Mouse (Mus musculus) cerebellum, adult 18-20 months (tissue): ENCODE measurements around the gene Tlr12.
"Not testable (repeated sequence)": the region's sequence is repeated elsewhere in the genome, so short reads cannot be mapped to it uniquely, and the experiment has no call there.

ENCODE experiments used
- DNase-seq, 2 experiments: peaks; one replicate each; pipeline ENCODE4 v3.0.0; 2021

The Tlr12 gene

DNA sequence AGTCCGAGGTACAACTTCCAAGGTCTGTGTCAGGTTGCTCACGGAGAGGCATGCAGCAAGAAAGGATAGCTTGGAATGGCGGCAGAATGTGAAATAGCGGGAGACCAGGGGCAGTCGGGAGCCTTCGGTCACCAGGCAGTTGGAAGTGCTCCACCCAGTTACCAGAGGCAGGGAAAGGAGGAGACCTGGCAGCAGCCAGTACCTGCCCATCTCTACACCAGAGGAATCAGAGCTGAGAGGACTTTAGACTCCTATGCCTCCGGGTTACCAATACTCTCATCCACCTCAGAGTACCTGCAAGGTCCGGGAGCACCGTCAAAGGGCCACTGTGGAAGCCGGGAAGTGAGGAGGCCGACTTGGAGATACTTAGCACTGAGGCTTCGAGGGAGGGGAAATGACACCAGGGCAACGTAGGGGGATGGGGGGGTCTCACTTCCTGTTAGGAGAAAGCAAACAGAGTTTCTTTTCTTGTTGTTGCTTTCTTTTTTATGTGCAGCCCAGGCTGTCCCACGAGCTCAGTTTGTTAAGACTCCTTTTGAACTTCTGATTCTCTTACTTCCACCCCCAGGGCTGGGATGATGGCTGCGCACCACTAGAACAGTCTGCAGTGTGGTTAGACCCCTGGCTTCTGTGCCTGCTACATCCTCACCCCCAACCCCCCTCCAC, at the start of gene Tlr12:
Gene Tlr12, minus strand, starts transcription at position 374 of the 666 bp plus-strand sequence.
- no peak for DNase-seq

DNA sequence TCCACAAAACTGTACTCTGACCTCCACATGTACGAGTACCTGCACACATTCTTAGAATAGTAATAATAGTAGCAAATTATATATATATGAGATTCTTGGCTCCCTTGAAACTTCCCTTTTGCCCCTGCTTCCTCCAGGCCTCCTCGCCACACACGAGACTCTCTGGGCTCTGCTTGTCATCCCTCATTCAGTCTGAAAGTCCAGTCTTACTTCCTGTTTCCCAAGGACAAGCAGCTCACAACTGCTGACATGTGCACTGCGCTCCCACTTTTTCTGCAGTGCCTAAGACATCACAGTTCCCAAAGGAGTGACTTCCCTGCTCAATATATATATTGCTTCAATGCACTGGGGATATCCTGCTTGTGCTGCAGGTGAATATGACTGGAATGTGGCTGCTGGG, 48.8 kb upstream of the Tlr12 start:
- DNase-seq: not testable (repeated sequence)

DNA sequence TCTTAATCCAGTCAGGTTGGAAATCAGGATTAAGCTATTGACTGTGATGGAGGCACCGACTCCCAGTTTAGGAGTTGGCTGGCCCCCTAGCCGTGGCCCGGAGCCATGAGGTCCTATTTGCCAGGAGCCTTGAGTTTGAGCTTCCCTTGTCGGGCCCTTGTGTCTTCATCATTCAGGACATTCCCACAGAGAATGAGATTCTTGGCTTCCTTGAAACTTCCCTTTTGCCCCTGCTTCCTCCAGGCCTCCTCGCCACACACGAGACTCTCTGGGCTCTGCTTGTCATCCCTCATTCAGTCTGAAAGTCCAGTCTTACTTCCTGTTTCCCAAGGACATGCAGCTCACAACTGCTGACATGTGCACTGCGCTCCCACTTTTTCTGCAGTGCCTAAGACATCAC, 47.9 kb upstream of the Tlr12 start:
- peak; percentile 43 to 50 for DNase-seq

DNA sequence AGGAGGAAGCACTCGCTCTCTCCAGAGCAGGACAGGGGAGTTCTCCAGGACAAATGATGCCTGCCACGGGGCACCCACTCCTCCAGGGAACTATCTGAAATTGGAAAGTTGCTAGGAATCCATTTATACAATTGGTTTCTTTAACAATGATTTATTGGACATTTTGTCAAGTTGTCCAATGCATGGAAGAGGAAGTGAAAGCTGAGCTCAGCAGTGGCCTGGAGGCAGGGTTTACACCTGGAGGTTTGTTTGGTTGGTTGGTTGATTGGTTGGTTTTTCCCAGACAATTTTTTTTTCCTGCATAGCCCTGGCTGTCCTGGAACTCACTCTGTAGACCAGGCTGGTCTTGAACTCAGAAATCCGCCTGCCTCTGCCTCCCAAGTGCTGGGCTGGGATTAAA, 45.6 kb upstream of the Tlr12 start:
- no peak for DNase-seq

DNA sequence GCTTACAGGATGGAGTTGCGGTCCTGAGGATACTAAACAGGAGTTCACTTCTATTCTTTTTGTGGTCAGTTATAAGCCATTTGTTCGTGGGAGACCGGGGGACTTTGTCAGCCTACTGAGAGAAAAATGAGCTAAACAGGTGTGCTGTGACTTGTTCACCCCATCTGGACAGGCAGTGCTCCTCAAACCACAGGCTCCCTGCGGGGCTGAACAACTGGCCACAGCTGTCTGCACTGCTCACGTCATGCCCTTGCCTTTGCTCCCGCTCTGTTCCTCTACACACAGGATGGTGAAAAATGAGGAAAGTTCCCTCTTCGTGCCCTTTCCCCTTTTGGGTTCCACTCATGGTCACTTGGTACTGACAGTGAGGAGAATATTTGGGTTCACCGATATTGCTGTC, 42.6 kb upstream of the Tlr12 start:
- DNase-seq: no peak

DNA sequence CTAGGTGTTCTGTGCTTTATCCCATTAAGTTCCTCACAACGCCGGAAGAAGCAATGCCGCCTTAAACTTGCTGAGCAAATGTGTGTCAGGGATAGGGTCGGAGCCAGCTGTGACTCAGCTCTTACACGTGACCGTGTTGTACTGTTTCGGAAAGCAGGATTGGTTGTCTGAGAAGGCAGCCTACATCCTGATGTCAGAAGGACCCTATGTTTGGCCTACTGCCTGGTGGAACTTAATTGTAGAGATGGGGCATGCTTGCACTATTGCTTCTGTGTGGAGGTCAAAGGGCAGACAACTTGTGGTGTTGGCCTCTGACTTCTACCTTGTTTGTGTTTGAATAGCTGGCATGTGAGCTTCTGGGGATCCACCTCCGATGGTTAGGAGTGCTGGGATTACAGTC, 41.8 kb upstream of the Tlr12 start:
- no peak for DNase-seq

DNA sequence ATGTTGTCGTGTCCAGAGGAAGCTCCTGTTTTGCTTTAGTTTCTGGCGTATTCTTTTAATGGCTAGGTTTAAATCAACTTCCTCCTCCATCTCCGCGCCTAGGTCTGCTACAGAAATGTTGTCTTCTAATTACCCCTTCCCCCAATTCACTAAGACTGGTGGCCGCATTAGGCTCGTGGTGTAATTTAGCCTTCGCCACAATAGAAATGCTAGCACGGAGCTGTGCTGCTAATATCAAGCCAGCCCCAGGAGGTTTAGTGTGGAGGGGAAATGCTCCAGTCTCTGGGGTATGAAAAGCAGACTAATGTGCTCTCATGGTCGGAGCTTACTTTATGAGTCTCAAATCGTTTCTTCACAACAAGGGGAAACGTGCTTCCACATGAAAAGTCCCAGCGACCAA, 37.0 kb upstream of the Tlr12 start:
- DNase-seq: peak in 1 of 2 experiments; percentile 20

DNA sequence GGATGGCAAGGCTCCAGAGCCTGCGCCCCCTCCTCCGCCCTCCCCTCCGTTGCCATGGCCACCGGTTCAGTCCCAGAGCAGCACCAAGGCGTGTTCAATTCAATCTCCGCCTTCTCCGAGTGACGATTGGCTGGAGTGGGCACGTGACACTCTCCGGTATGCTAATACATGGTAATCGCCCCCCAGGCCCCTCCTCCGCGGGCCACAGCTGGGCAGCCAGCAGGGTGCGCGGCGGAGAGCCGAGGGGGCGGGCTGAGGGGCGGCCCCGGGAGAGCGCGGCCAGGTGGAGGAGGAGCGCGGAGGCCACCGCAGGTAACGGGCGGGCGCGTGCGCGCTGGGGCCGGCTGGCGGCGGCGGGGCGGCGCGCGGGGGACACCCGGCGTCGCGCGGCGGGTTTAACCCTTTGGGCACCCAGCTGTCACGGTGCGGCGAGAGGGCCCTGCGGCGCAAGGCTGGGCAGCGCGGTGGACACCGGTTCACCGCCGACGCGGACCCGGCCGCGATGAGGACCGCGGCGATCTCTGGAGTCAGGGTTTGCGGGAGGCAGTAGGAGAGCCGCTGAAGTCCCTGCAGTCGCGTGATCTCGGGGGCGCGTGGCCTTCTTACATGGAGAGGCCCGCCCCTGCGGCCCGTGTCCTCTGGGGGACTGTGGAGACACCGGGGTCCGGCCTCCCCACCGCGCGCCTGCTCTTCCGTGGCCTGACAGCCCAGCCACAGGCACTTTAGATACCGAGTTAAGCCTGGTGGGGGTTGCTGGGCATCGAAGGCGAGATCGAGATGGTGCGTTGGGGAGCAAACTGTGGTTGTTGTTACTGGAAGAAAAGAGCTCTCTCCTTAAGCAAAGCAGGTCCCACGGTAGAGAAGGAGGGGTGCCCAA, 36.3 kb upstream of the Tlr12 start, which contains the start of gene Phc2:
Gene Phc2, plus strand, starts transcription at position 198 of the 877 bp plus-strand sequence.
- peak; percentile 95 to 98 for DNase-seq

DNA sequence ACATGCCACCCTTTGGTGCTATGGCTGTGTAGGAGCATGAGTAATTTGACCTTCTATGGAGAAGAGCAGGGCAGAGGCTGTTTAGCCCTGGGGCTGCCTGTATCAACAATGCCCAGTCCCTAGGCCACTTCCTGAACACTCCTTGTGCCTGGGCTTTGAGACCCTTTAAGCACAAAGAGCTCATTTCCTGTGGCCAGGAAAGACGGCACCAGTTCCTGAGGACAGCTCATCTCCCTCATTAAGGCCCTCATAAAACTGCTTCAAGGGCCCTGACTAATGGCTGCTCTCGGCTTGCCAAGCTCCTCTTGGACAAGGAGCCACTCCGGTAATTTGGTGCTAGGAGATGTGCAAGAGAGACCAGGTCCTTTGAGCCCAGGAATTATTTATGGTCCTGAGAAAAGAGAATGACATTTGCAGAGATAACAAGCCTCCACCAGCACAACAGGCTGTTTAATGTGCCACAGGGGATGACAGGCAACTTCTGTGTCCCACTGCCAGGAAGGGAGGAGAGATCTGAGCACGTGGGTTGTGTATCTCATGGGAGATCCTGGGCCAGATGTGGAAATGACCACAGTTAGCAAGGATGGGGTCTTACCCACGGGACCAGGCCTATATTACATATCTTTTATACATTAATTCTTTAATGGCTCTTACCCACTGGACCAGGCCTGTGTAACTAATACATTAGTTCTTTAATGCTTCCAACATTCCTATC, 34.3 kb upstream of the Tlr12 start:
- no peak for DNase-seq

DNA sequence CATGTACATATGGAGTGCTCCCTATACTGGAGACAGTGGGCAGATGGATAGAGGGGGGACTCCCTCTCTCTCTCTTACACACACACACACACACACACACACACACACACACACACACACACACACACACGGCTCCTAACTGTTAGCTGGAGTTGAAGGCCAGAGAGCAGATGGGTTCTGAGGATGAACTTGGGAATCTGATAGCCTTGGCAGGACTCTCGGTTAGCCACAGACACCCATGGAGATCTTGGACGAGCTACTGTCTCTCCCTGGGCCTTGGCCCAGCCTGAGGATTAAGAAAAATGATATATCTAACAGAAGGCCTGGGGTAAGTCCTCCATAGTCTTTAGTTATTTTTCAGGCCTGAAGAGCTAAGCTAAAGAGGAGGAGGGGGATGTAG, 33.1 kb upstream of the Tlr12 start:
- DNase-seq: peak; percentile 80 to 84

DNA sequence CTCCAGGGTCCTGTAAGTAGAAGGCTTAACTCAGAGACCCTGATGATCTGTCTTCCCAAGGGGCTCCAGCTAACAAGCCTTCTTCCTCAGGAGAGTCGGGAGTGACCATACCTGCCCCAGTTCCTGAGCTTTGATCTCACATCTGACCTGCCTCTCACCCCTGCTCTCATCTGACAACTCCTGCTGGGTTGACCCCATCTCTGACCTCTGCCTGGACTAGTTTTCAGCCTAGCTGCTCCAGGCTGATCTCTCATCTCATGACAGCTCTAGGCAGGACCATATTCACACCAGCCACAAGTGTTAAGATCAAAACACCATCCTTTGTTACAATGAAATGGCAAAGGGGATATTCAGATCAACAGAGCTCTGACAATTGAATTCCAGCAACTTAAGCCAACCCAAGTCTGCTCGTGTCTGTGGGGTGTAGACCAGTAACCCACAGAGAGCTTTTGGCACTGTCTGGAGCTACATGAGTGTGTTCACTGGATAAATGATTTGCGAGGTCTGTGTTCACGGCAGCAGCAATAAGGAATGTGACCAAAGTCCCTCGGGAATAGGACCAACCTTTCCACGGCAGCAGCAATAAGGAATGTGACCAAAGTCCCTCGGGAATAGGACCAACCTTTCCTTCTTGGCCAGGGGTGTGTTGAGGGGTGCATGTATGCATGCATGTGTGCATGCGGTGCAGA, 30.3 kb upstream of the Tlr12 start:
- DNase-seq: no peak

DNA sequence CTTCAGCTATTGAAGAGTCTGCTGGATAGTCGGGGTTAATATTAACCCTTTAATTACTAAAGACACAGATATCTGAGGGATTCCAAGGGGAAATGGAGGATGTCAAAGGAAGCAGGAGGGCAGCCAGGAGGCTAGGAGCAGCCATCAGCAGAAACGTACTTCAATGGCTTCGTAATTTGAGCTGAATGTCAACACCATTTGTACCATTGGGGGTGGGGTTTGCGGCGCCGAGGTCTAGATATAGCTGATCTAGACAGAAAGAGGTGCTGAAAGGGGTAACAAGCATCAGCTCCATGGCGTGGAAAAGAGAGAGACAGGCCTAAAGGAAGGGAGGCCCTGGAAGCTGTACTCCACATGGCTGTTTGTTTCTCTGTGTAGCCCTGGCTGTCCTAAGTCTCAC, 28.3 kb upstream of the Tlr12 start:
- DNase-seq: no peak

DNA sequence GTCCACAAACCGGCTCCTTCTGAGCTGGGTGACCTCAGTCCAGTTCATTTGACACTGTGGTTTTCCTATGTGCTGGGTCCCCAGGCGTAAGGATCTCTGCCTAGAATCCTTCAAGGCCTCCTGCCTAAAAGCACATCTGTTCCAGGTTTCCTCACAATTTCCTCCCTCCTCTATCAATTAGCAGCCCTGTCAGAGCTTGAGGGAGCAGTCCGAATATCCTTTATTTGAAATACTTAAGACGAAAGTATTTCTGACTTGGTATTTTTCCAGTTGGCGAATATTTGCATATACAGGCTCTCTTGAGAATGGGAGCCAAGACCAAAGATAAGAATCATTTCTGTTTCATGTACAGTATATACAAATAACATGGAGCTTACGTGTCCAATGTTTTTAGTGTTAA, 27.5 kb upstream of the Tlr12 start:
- no peak for DNase-seq

DNA sequence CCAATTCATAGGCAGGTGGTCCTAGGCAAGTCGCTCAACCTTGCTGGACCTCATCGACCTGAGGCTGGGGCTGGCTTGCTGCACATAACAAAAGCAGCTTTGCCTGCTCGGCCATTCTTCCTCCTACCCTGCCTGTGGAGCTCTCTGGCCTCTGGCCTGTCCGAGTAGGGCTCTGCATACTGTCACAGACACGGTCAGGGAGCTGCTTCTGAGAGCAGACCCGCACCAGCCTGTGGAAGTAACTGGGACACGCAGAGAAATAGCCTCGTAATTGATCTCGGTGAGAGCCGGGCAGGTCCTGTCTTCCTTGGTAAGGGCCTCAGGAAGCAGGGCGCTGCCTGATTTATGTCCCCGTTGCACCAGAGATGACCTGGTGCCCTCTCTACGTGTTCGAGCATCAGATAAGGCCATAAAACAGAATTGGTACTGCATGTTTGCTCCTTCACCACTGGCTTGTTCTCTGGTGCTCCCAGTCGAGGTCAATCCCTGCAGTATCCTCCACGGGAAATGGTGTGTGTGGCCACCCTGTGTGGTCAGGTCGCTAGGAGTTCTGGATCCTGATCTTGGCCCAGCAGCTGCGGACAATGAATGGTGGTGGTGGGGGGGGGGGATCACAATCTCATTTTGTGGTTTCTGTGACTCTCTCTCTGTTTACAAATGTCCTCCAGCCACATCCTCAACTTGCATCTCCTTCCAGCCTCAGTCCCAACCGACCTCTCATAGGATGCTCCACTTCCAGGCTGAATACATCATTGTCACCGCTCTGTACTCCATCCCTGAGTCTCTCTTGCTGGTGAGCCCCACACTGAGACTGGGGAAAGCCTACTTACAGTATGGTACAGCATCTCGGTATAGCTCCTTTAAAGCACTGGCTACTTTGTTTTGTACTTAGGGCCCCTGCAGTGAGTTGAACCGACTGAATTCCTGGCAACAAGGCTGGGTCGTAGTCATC, 23.6 kb upstream of the Tlr12 start:
- DNase-seq: no peak

DNA sequence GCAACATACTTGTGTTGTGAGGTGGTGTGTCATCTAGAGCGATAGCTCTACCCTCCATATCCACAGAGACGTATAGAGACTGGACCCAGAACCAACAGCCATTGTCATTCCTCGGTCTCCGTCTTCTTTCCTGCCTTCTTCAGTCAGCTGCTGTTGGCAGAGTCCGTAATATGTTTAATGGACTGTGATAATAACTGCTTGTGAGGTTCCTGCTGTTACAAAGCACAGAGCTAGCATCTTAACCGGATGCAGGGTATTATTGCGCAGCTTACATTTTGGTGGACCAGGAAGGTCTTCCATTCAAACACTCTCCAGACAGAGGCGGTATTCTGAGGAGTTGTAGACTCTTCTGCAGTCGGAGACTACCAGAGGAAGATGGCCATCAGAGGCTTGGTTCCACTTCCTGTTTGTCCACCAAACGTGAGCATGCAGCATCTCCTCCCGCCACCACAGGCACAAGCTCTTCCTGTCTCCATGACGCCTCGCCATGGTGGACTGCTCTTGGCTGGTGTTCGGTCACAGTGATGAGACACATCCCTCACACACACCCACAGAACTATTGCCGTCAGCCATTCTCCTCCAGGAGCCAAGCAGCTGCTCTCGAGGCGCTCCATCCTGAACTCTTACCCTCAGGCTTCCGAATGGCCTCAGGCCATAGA, 20.0 kb upstream of the Tlr12 start:
- DNase-seq: no peak

DNA sequence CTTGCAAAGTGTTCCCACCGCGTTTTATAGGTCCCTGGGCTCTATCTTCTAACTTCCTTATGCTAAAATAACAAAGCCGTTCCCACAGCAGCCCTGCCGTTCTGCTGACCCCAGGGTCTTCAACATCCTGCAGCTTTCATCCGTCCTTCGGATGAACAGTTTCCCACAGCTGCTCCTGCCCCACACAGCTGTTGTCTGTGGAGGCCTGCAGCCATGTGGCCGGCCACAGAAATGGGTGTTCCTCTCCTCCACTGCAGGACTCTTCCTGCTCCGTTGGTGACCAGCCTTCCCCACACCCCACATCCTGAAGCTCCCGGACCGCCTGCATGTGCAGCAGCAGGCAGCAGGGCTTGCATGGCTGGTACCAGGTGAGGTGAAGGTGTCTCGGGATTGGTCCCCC, 18.8 kb upstream of the Tlr12 start:
- no peak for DNase-seq

DNA sequence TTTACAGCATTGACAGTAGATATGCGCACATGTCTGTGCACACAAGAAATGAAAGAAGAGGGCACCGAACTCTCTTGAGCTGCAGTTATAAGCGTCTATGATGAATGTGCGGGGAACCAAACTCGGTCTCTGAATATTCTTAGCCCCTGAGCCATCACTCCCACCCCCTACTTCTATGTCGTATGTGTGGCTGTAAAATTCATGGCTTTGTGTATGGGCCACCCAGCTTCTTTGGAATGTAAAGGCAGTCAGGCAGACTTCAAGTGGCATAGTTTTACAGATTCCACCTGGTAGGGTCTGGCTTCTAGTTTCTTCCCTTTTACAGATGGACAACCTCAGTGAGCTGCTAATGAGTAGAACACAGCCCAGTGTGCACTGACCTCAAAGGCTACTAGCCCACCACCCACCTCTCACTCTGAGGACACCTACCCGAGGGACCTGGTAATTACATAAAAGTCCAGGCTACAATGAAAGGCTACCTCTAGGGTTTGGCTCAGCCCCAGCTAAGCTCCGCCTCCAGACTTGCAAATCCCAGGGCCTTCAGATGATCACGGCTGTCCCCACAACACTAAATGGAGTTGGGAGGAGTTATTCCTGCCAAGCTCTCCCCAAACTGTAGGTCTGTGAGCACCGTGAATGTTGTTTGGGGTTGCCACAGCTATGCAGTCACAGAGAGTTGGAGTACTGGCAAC, 17.6 kb upstream of the Tlr12 start:
- DNase-seq: no peak

DNA sequence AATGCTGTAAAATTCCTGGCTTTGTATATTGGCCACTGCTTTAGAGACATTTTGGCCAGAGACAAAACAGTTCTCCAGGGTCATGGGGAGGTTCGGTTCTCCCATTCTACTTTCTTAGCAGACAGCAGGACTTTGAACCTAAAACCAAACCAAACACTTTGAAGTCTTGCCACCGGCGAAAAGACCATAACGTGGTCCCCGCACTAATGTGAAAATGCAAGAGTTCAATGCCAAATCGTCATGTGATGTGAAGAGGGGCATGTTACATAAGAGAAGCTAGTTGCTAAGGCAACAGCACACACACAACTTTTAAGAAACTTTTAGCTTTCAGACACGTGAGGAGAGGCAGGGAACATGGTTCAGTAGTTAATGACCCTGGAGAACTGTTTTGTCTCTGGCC, 17.0 kb upstream of the Tlr12 start:
- DNase-seq: no peak

DNA sequence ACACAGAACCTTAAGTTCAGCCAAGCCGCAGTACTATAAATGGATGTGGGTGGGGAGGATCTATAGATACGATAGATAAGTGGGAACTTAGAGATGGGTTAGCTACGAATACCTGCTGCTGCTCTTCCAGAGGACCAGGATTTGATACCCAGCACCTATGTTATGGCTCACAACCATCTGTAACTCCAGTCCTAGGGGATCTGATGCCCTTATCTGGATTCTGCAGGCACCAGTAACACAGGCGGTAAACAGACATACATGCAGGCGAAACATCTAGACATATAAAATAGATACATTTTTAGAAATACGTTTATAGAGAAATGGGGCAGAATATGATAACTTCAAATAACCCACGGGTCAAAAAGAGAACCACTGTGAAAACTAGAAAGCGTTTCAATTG, 2.7 kb upstream of the Tlr12 start:
- DNase-seq: no peak

DNA sequence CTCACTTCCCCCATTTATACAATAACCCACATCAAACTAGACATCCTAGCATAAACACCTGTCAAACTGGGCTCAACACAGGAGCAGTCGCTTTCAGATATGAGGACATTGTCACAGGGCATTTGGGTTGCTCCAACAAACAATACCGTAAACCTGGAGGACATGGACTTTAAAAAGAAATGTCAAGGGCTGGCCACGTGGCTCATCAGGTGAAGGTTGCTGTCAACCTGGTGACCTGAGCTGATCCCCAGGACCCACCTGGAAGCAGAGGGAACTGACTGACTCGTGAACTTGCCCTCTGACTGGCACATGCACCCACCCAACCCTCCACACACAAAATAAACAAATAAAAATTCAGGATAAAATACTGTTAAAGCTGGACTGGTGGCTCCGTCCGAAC, 2.2 kb upstream of the Tlr12 start:
- DNase-seq: no peak

DNA sequence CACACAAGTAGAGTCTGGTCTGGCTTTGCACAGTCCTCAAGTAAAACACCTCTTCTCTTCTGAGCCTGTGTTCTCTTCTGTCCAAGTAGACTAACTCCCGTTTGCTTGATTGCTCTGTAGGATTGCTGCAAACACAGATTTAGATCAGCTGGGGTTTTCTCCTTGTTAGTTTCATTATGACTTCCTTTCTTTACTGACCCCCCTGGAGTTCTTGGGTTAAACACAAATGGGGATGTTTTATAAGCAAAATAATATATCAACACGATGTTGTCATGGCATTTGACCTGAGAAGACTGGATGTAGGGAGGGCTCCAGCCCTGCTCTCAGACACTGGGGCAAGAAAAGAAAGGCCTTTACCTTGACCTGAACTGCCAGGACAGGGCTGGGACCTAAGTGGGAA, 544 bp upstream of the Tlr12 start:
- no peak for DNase-seq
